Mouse (Mus musculus) embryonic facial prominence, embryonic 12.5 days (tissue): ENCODE results near the gene Gm19426. TPM values are rescaled to one million over a fixed set of nuclear protein-coding genes. Genes with fewer than 3 reads are reported as not detected.

Experiments used
- microRNA counts: library from miRNA; unstranded; fragments of <30 nt; microRNA quantifications from one replicate; lab custom pipeline; 2017
- microRNA-seq: library from miRNA; unstranded; fragments of <30 nt; microRNA quantifications from one replicate; pipeline ENCODE4, GENCODE M21; 2017
- polyA plus RNA-seq: library from polyadenylated mRNA; unstranded; fragments of >200 nt; fragmentation: Nextera tagmentation; extraction: Ambion mirVana; gene quantifications from 2 replicates; pipeline ENCODE4 v1.2.1, GENCODE M21; 2016

Gene Gm19426
- polyA plus RNA-seq, 1 experiment from 2014 or later, result 13.9 TPM

MicroRNAs encoded within 50 kb of the gene (microRNA counts, 519-probe panel; counts per million panel counts)
- 7,262 counts per million, percentile 98 among the panel's probes with 10 or more counts for microRNA mmu-miR-130a (lab: Ali Mortazavi, UCI)

Small RNAs within 50 kb of the gene (microRNA-seq; reads per million reads assigned to microRNA genes)
- 35,334 reads per million, percentile 99 among the genes with 10 or more reads in this experiment for gene Mir130a

Other genes starting within 250 kb of the Gm19426 start
- 45.5 and 49.0 TPM in 2 replicates for gene Ctnnd1, start 92.9 kb downstream of the Gm19426 start, polyA plus RNA-seq
- 0.36 and 0.47 TPM in 2 replicates for gene Btbd18, start 84.6 kb downstream of the Gm19426 start, polyA plus RNA-seq
- gene Selenoh, start 72.9 kb downstream of the Gm19426 start, polyA plus RNA-seq, result 348 and 377 TPM in 2 replicates
- gene Gm28635, start 65.6 kb downstream of the Gm19426 start, polyA plus RNA-seq, result not detected in 2 replicates
- 38.0 and 40.7 TPM in 2 replicates for gene Med19, start 65.3 kb downstream of the Gm19426 start, polyA plus RNA-seq
- 118 and 122 TPM in 2 replicates for gene Tmx2, start 64.5 kb downstream of the Gm19426 start, polyA plus RNA-seq
- gene Zdhhc5, start 28.5 kb downstream of the Gm19426 start, polyA plus RNA-seq, result 31.2 and 33.9 TPM in 2 replicates
- 41.9 and 43.8 TPM in 2 replicates for gene Clp1, start 16.3 kb downstream of the Gm19426 start, polyA plus RNA-seq
- gene Ypel4, start 9.6 kb downstream of the Gm19426 start, polyA plus RNA-seq, result 12.3 and 13.7 TPM in 2 replicates
- 24.7 and 24.9 TPM in 2 replicates for gene Serping1, start 31.8 kb upstream of the Gm19426 start, polyA plus RNA-seq
- 32.9 and 33.5 TPM in 2 replicates for gene Ube2l6, start 55.2 kb upstream of the Gm19426 start, polyA plus RNA-seq
- 0.13 and 0.23 TPM in 2 replicates for gene Smtnl1, start 79.0 kb upstream of the Gm19426 start, polyA plus RNA-seq
- gene Timm10, start 83.3 kb upstream of the Gm19426 start, polyA plus RNA-seq, result 39.4 and 41.3 TPM in 2 replicates
- gene Slc43a1, start 95.2 kb upstream of the Gm19426 start, polyA plus RNA-seq, result 19.0 and 19.6 TPM in 2 replicates
- 5.2 and 5.4 TPM in 2 replicates for gene Rtn4rl2, start 143.1 kb upstream of the Gm19426 start, polyA plus RNA-seq
- 30.4 and 35.9 TPM in 2 replicates for gene Slc43a3, start 192.9 kb upstream of the Gm19426 start, polyA plus RNA-seq
- 0.60 and 0.93 TPM in 2 replicates for gene Prg2, start 236.8 kb upstream of the Gm19426 start, polyA plus RNA-seq
- gene Prg3, start 244.6 kb upstream of the Gm19426 start, polyA plus RNA-seq, result not detected in 2 replicates